7 mouse cellular contexts compared by ENCODE assay signal in the genomic region with DNA sequence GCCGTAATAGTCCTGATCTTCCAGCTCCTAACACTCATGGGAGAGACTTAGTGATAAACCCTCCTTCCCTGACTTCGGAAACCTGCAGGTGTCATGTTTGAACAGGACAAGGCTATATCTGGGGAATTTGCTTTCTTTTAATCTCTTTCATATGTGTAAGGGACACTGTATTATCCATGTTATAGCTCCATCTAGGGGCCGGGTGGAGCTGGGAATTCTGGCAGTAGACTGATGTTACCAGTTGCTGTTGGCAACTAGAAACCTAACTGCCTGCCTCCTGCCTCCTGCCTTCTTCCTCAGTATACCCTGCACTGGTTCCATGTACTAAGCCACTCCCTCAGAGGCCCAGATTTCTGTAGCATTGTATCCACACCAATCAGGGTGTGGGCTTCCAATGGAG. TPM values are rescaled to one million over a fixed set of nuclear protein-coding genes. Genes with fewer than 3 reads are reported as not detected.
DNase-seq lines count a peak whose midpoint lies in the region.

No protein-coding gene starts in this region.

- intact Hi-C loops in gastrocnemius, postnatal 14 days (cut with DNase I; ENCODE audit: low total_unique reads): no loop called here

- peak; percentile 1 for DNase-seq in ovary, postnatal 14 days (ENCODE audit: low spot score)
- no peak for DNase-seq in ovary, adult 18-20 months (ENCODE audit: low spot score)
- peak; percentile 22 for DNase-seq in adrenal gland, postnatal 25 days
- DNase-seq in forelimb bud, embryonic 11.5 days (ENCODE audit: low read depth, low spot score): peak; percentile 16
- peak; percentile 24 for DNase-seq in layer of hippocampus, adult 9-10 months (ENCODE audit: low spot score)
- peak; percentile 55 for DNase-seq in lung, postnatal 36 days
- no peak for DNase-seq in gastrocnemius, postnatal 14 days

RNA-seq across cellular contexts. Expression of a gene that starts 16.4 kb away (rescaled TPM):
- not detected in 2 replicates for total RNA-seq in adrenal gland, postnatal 25 days (2021)
- total RNA-seq in gastrocnemius, postnatal 14 days (2021): not detected

RNA-seq across cellular contexts. Expression of a gene that starts 36.8 kb away (rescaled TPM):
- not detected in 2 replicates for total RNA-seq in adrenal gland, postnatal 25 days (2021)
- not detected for total RNA-seq in gastrocnemius, postnatal 14 days (2021)

RNA-seq across cellular contexts. Expression of a gene that starts 50.3 kb away (rescaled TPM):
- not detected in 2 replicates for total RNA-seq in adrenal gland, postnatal 25 days (2021)
- total RNA-seq in gastrocnemius, postnatal 14 days (2021): not detected

Comparison
In these comparisons a context has a peak if more than half of its experiments do, and no peak if none do; other contexts are left out.
1. DNase-seq: peak in ovary, postnatal 14 days (single experiment), adrenal gland, postnatal 25 days (single experiment), forelimb bud, embryonic 11.5 days (single experiment), layer of hippocampus, adult 9-10 months (single experiment) and lung, postnatal 36 days (single experiment); none in ovary, adult 18-20 months (single experiment) and gastrocnemius, postnatal 14 days (single experiment).